In genomic region chr10:71197036-71197785, GRCm38 (mm10) we compare ENCODE assay signal across 17 mouse cellular contexts. TPM values are rescaled to one million over a fixed set of nuclear protein-coding genes. Genes with fewer than 3 reads are reported as not detected.
DNase-seq lines count a peak whose midpoint lies in the region; ATAC-seq and TF ChIP-seq lines count a peak whose summit lies in the region.
"Had no signal": no experiment of that assay in that cellular context is flagged by ENCODE, and none has a peak within 500 bp of the region (broad histone marks: within the 10 kb centered on the region; RNA-seq: fewer than 3 reads in every experiment).

No protein-coding gene starts in this region.

- no peaks in the 10 kb centered on the region for H3K36me3 ChIP-seq in liver, adult 2 months (ENCODE audit: control insufficient read depth, insufficient read depth, low read length)
- no peaks in the 10 kb centered on the region for H3K36me3 ChIP-seq in liver, embryonic 11.5 days (ENCODE audit: control insufficient read depth, insufficient read depth, low read length)
- H3K36me3 ChIP-seq: liver, embryonic 13.5 days had no signal

- no peak overlapping the region for H3K4me3 ChIP-seq in liver, adult 2 months (ENCODE audit: insufficient read depth, low read depth, low read length)
- H3K4me3 ChIP-seq in liver, embryonic 11.5 days (ENCODE audit: low read depth, low read length): no peak overlapping the region
- H3K4me3 ChIP-seq: gastrocnemius, adult 2 months; liver, embryonic 13.5 days had no signal

- H3K27me3 ChIP-seq in liver, adult 2 months (ENCODE audit: control insufficient read depth, insufficient read depth, low read length): no peaks in the 10 kb centered on the region
- H3K27me3 ChIP-seq in liver, embryonic 11.5 days (replicated peaks; ENCODE audit: control insufficient read depth, insufficient read depth, low read length): no peaks in the 10 kb centered on the region
- H3K27me3 ChIP-seq: liver, embryonic 13.5 days had no signal

- no peak overlapping the region for H3K4me2 ChIP-seq in liver, embryonic 11.5 days
- H3K4me2 ChIP-seq: hindbrain, embryonic 14.5 days; liver, embryonic 13.5 days had no signal

- no peak for TF ChIP-seq POLR2A in liver, adult 2 months (IDR thresholded peaks at IDR 0.05; ENCODE audit: extremely low read depth, insufficient read depth, low read length)

- intact Hi-C loops in heart, postnatal 25 days (cut with DNase I): no loop called here

- no peaks in the 10 kb centered on the region for H3K79me2 ChIP-seq in liver, adult 2 months (ENCODE audit: control insufficient read depth, insufficient read depth, low read length)

- TF ChIP-seq CTCF in liver, adult 2 months (IDR thresholded peaks at IDR 0.05; ENCODE audit: low read depth, low read length): no peak

- 20% methylated on average over 14 of the region's 14 CpGs for WGBS in liver, adult 2 months
- WGBS in liver, embryonic 11.5 days: 58% methylated on average over 14 of the region's 14 CpGs

- peak; percentile 38 to 50 for DNase-seq in heart, adult 9 months (ENCODE audit: low spot score in 2 of 2)
- DNase-seq in heart, postnatal 25 days (ENCODE audit: low spot score): no peak
- DNase-seq in liver, adult 2 months (ENCODE audit: extremely low read depth, low read depth, low spot score): peak; percentile 79
- no peak for DNase-seq in liver, embryonic 11.5 days (ENCODE audit: low spot score)
- peak; percentile 18 for DNase-seq in brain, adult 2 months (ENCODE audit: low read depth, low spot score)
- DNase-seq in kidney, postnatal 4 days: peak; percentile 25 to 40
- no peak for DNase-seq in layer of hippocampus, postnatal 25 days (ENCODE audit: extremely low spot score in 1 of 2, low spot score in 1 of 2)
- DNase-seq: B cell, adult 2 months; cerebellum, postnatal 10 days; forebrain, postnatal 0 days; gastrocnemius, adult 2 months; layer of hippocampus, postnatal 36 days; liver, embryonic 13.5 days; thymus, adult 2 months had no signal

- H3K27ac ChIP-seq in liver, adult 2 months (replicated peaks; ENCODE audit: insufficient read depth, low read depth, low read length): no peak overlapping the region
- H3K27ac ChIP-seq in liver, embryonic 11.5 days (ENCODE audit: low read depth, low read length): no peak overlapping the region
- H3K27ac ChIP-seq: gastrocnemius, adult 2 months; hindbrain, embryonic 14.5 days; liver, embryonic 13.5 days had no signal

- no peak overlapping the region for H3K9ac ChIP-seq in liver, adult 2 months (ENCODE audit: low read depth, low read length)
- no peak overlapping the region for H3K9ac ChIP-seq in liver, embryonic 11.5 days (ENCODE audit: low read depth, low read length)
- H3K9ac ChIP-seq: forebrain, postnatal 0 days; hindbrain, embryonic 14.5 days; liver, embryonic 13.5 days had no signal

- ATAC-seq in liver, embryonic 11.5 days (replicated peaks; ENCODE audit: low FRiP score): no peak
- ATAC-seq: forebrain, postnatal 0 days; midbrain, embryonic 16.5 days had no signal

- H3K9me3 ChIP-seq in liver, embryonic 11.5 days (ENCODE audit: control insufficient read depth, low read length): no peaks in the 10 kb centered on the region
- H3K9me3 ChIP-seq: liver, embryonic 13.5 days had no signal

- H3K4me1 ChIP-seq in liver, adult 2 months (ENCODE audit: control insufficient read depth, insufficient read depth, low read length): peaks cover 7% of the 10 kb centered on the region
- no peaks in the 10 kb centered on the region for H3K4me1 ChIP-seq in liver, embryonic 11.5 days (replicated peaks; ENCODE audit: control insufficient read depth, insufficient read depth, low read length)
- H3K4me1 ChIP-seq: liver, embryonic 13.5 days had no signal

RNA-seq across cellular contexts. Expression of gene Bicc1, which starts 37.7 kb away (rescaled TPM):
- 10 to 100 TPM; 16.6 to 19.4 TPM for total RNA-seq in heart, postnatal 25 days (2021)
- 1.6 and 1.7 TPM in 2 replicates for total RNA-seq in liver, adult 2 months (2014; rRNA removed)
- 0.75 and 1.0 TPM in 2 replicates for polyA plus RNA-seq in liver, adult 2 months (2012; rRNA removed)
- polyA plus RNA-seq in liver, embryonic 11.5 days (2014; fragmentation: Nextera tagmentation; extraction: Ambion mirVana): 8.9 and 9.7 TPM in 2 replicates
- 1 to 10 TPM; 3.7 to 4.7 TPM for total RNA-seq in layer of hippocampus, postnatal 25 days (2021)
- total RNA-seq: megakaryocyte-erythroid progenitor cell, adult 5-6 weeks had no signal

RNA-seq across cellular contexts. Expression of gene Tfam, which starts 40.9 kb away (rescaled TPM):
- 10 to 100 TPM; 62.7 TPM for total RNA-seq in heart, postnatal 25 days (2021)
- 18.5 and 19.6 TPM in 2 replicates for total RNA-seq in liver, adult 2 months (2014; rRNA removed)
- polyA plus RNA-seq in liver, adult 2 months (2012; rRNA removed): 10.4 and 11.6 TPM in 2 replicates
- polyA plus RNA-seq in liver, embryonic 11.5 days (2014; fragmentation: Nextera tagmentation; extraction: Ambion mirVana): 104 and 105 TPM in 2 replicates
- 10 to 100 TPM; 36.1 to 49.5 TPM for total RNA-seq in layer of hippocampus, postnatal 25 days (2021)

Comparison
In these comparisons a context has a peak if more than half of its experiments do, and no peak if none do; other contexts are left out.
1. DNase-seq: peak in heart, adult 9 months (2 of 2), liver, adult 2 months (single experiment), brain, adult 2 months (single experiment) and kidney, postnatal 4 days (2 of 2); none in heart, postnatal 25 days (single experiment), liver, embryonic 11.5 days (single experiment) and layer of hippocampus, postnatal 25 days (0 of 2).